ENCODE assay signal across 8 mouse cellular contexts in the genomic region with DNA sequence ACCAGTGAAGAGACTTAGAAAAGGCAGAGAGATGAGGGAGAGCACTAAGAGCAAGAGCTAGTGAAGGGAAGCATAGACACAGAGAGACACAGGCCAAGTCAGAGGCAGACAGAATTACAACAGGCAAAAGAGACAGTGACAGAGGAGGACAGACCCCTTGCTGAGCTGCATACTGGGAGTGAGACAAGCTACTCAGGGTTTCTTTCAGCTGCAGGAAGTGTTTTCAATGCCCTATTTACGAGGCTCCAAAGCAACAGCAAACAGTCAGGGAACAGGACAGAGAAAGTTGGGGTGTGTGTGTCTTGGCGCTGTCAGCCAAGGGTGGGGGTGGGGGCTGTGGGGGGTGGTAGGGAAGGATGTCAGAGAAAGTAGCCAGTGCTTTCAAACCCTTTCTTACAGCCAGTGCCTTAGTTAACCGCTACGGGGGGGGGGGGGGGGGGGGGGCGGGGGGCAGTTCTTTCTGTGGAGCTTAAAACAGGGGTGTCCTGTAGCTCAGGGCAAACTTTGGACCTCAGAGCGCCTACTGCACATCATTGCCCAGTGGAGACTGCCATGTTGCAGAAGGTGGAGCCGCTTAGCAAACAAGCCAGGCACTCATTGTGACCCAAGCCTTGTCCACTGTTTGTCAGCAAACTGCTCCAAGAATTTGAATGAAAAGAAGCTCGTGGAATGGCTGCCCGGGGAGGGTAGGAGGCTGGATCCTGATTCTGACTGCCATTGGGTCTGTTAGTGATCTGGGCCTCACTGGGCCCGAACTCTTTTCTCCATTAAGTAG. TPM values are rescaled to one million over a fixed set of nuclear protein-coding genes. Genes with fewer than 3 reads are reported as not detected.
DNase-seq lines count a peak whose midpoint lies in the region; ATAC-seq lines count a peak whose summit lies in the region.

Gene Timp4 (minus strand): TSS at position 107 of the 775 bp plus-strand sequence.

- ATAC-seq in kidney, embryonic 16.5 days (ENCODE audit: low FRiP score, low TSS enrichment): no peak
- ATAC-seq in heart, embryonic 11.5 days (replicated peaks; ENCODE audit: insufficient number of reproducible peaks, low FRiP score, low TSS enrichment): no peak
- no peak for ATAC-seq in stomach, embryonic 15.5 days (ENCODE audit: insufficient read depth, low FRiP score, low read depth)
- no peak for ATAC-seq in inflammation-experienced regulatory T-cells, adult 6 months
- ATAC-seq in monocyte, adult 5-6 weeks (replicated peaks; ENCODE audit: insufficient number of reproducible peaks, low FRiP score, low TSS enrichment, poor library complexity, severe bottlenecking): no peak

- DNase-seq in kidney, adult 18-20 months: no peak
- DNase-seq in left cerebral cortex, postnatal 25 days (ENCODE audit: low spot score in 2 of 2): peak in 1 of 2 experiments; percentile 38

- no peak within 1 kb of the TSS for H3K27ac ChIP-seq in kidney, embryonic 16.5 days (ENCODE audit: low read length)
- peak within 1 kb of the TSS; percentile 69 for H3K27ac ChIP-seq in brown adipose tissue, adult 24 weeks (replicated peaks; ENCODE audit: low read depth, low read length)
- no peak within 1 kb of the TSS for H3K27ac ChIP-seq in heart, embryonic 11.5 days (ENCODE audit: low read depth, low read length)
- H3K27ac ChIP-seq in stomach, embryonic 15.5 days: no peak within 1 kb of the TSS

- 43% methylated on average over 7 of the region's 10 CpGs for WGBS in kidney, embryonic 16.5 days
- 32% methylated on average over 8 of the region's 10 CpGs for WGBS in heart, embryonic 11.5 days (ENCODE audit: insufficient replicate concordance)
- WGBS in stomach, embryonic 15.5 days: 42% methylated on average over 7 of the region's 10 CpGs

- H3K36me3 ChIP-seq in kidney, embryonic 16.5 days (ENCODE audit: insufficient read depth, low read length): no peaks in the 10 kb centered on the region
- H3K36me3 ChIP-seq in heart, embryonic 11.5 days (ENCODE audit: control insufficient read depth, insufficient read depth, low read length): no peaks in the 10 kb centered on the region
- no peaks in the 10 kb centered on the region for H3K36me3 ChIP-seq in stomach, embryonic 15.5 days

- peak within 1 kb of the TSS; percentile 49 for H3K9ac ChIP-seq in kidney, embryonic 16.5 days (replicated peaks; ENCODE audit: low read length)
- no peak within 1 kb of the TSS for H3K9ac ChIP-seq in heart, embryonic 11.5 days (ENCODE audit: low read depth, low read length)
- H3K9ac ChIP-seq in stomach, embryonic 15.5 days: no peak within 1 kb of the TSS

- peaks cover 8% of the 10 kb centered on the region for H3K4me1 ChIP-seq in kidney, embryonic 16.5 days (ENCODE audit: insufficient read depth, low read length)
- H3K4me1 ChIP-seq in brown adipose tissue, adult 24 weeks (ENCODE audit: control insufficient read depth, insufficient read depth, insufficient read length, low read length): peaks cover 10% of the 10 kb centered on the region; the same call in 1 of the 2 replicates
- peaks cover 5% of the 10 kb centered on the region; the same call in 1 of the 2 replicates for H3K4me1 ChIP-seq in heart, embryonic 11.5 days (ENCODE audit: control insufficient read depth, insufficient read depth, low read length)
- H3K4me1 ChIP-seq in stomach, embryonic 15.5 days: peaks cover 5% of the 10 kb centered on the region; the same call in 1 of the 2 replicates

- H3K9me3 ChIP-seq in kidney, embryonic 16.5 days (ENCODE audit: low read length): no peaks in the 10 kb centered on the region
- no peaks in the 10 kb centered on the region for H3K9me3 ChIP-seq in heart, embryonic 11.5 days (replicated peaks; ENCODE audit: control insufficient read depth, low read length)
- no peaks in the 10 kb centered on the region for H3K9me3 ChIP-seq in stomach, embryonic 15.5 days

- intact Hi-C loops in left cerebral cortex, postnatal 25 days (cut with DNase I): no loop called here

- H3K4me3 ChIP-seq in kidney, embryonic 16.5 days (ENCODE audit: low read length): peak within 1 kb of the TSS; percentile 30
- peak within 1 kb of the TSS; percentile 62 for H3K4me3 ChIP-seq in brown adipose tissue, adult 24 weeks (ENCODE audit: insufficient read depth, low read depth, low read length)
- H3K4me3 ChIP-seq in heart, embryonic 11.5 days (ENCODE audit: low read depth, low read length): peak within 1 kb of the TSS; percentile 21
- peak within 1 kb of the TSS; percentile 10 for H3K4me3 ChIP-seq in stomach, embryonic 15.5 days (replicated peaks)

- peak within 1 kb of the TSS; percentile 52 for H3K4me2 ChIP-seq in kidney, embryonic 16.5 days (replicated peaks; ENCODE audit: low read depth, low read length)
- H3K4me2 ChIP-seq in heart, embryonic 11.5 days: peak within 1 kb of the TSS; percentile 54
- peak within 1 kb of the TSS; percentile 50 for H3K4me2 ChIP-seq in stomach, embryonic 15.5 days

- H3K27me3 ChIP-seq in kidney, embryonic 16.5 days (ENCODE audit: insufficient read depth, low read length): no peaks in the 10 kb centered on the region
- peaks cover 81% of the 10 kb centered on the region for H3K27me3 ChIP-seq in heart, embryonic 11.5 days (ENCODE audit: control insufficient read depth, insufficient read depth, low read length)
- no peaks in the 10 kb centered on the region for H3K27me3 ChIP-seq in stomach, embryonic 15.5 days (replicated peaks)

RNA-seq across cellular contexts. Expression of gene Timp4, which starts in this region (rescaled TPM):
- 0.15 and 0.56 TPM in 2 replicates for polyA plus RNA-seq in kidney, embryonic 16.5 days (2015; fragmentation: Nextera tagmentation; extraction: Ambion mirVana)
- 11.1 and 36.6 TPM in 2 replicates for polyA plus RNA-seq in brown adipose tissue, adult 24 weeks (2012; ENCODE audit: insufficient read depth, insufficient read length, missing spikeins)
- 0.39 TPM in 1 of 2 replicates, not detected in the other for polyA plus RNA-seq in heart, embryonic 11.5 days (2014; fragmentation: Nextera tagmentation; extraction: Ambion mirVana)
- 10 to 100 TPM; 16.2 to 21.2 TPM for total RNA-seq in left cerebral cortex, postnatal 25 days (2021)
- polyA plus RNA-seq in stomach, embryonic 15.5 days (2015; fragmentation: Nextera tagmentation; extraction: Ambion mirVana): 0.89 and 1.1 TPM in 2 replicates
- polyA plus RNA-seq in inflammation-experienced regulatory T-cells, adult 6 months (2017; shearing (Covaris generic)): under 1 TPM in 1 of 3 experiments, not detected in 2; 0.08 TPM
- total RNA-seq in monocyte, adult 5-6 weeks (2017): not detected in 3 replicates

Comparison
In these comparisons a context has a peak if more than half of its experiments do, and no peak if none do; other contexts are left out.
1. RNA of gene Timp4 (total RNA-seq): 16.2 to 21.2 TPM in left cerebral cortex, postnatal 25 days; not detected in monocyte, adult 5-6 weeks; every median in the first group is over 10 times any median in the second.
2. H3K4me3 ChIP-seq: peak in every context shown above with its lines; median percentile 62 in brown adipose tissue, adult 24 weeks; 30 in kidney, embryonic 16.5 days; 21 in heart, embryonic 11.5 days; 10 in stomach, embryonic 15.5 days.
3. Peak in every context shown above with its lines, with median percentiles within 50 percentile points of each other: H3K4me2 ChIP-seq.